Mouse (Mus musculus) embryonic fibroblast, embryonic 13.5 days (primary cell): ENCODE measurements at regions not wholly inside any gene's neighbourhood (a gene's known extent, or its start where the extent isn't known, plus 50 kb on each side); places are given as distances from the start of the nearest gene placed in this dataset.

Experiments used
- CTCF ChIP-seq: IDR thresholded peaks from 2 replicates; pipeline ENCODE4 v1.5.1; 2011; ENCODE audit warnings: mild to moderate bottlenecking, control low read depth, low read length, moderate library complexity, borderline replicate concordance; ENCODE audit not compliant: insufficient read depth
- POLR2A ChIP-seq: IDR thresholded peaks from 2 replicates; pipeline ENCODE4 v1.6.1; 2011; ENCODE audit warnings: low read depth, mild to moderate bottlenecking, control low read depth, low read length, moderate library complexity

GRCm38 (mm10) chr17:4266487-4266886 is 570.4 kb upstream of the Nox3 start:
- TF ChIP-seq CTCF = no peak
- no peak for TF ChIP-seq POLR2A
